Mouse (Mus musculus): ENCODE data around the gene Polr2j.

Polr2j gene

DNA sequence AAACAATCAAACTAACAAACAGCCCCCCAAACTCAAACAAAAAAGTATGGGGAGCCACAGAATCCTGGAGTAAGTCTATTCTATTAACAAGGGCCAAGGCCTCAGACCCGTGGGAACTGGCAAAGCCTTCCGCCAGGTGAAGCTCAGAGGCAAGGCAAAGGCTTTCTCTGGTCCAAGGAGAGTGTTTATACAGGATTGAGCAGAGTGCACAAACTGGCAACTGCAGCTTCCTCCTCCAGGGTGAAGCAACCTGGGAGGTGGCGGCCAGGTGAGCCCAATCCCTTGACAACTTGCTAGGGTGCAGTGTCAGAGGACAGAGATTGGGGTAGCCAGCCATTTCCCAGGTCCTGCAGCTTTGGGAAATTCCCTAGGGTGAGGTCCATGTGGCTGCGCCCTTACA lies 50.9 kb downstream of the Polr2j start:
- no peak for DNase-seq (ENCODE audit: low spot score in 2 of 2)

GRCm38 (mm10) chr5:136168071-136168470 lies 51.6 kb downstream of the Polr2j start:
- DNase-seq (ENCODE audit: low spot score in 2 of 2), result no peak

DNA sequence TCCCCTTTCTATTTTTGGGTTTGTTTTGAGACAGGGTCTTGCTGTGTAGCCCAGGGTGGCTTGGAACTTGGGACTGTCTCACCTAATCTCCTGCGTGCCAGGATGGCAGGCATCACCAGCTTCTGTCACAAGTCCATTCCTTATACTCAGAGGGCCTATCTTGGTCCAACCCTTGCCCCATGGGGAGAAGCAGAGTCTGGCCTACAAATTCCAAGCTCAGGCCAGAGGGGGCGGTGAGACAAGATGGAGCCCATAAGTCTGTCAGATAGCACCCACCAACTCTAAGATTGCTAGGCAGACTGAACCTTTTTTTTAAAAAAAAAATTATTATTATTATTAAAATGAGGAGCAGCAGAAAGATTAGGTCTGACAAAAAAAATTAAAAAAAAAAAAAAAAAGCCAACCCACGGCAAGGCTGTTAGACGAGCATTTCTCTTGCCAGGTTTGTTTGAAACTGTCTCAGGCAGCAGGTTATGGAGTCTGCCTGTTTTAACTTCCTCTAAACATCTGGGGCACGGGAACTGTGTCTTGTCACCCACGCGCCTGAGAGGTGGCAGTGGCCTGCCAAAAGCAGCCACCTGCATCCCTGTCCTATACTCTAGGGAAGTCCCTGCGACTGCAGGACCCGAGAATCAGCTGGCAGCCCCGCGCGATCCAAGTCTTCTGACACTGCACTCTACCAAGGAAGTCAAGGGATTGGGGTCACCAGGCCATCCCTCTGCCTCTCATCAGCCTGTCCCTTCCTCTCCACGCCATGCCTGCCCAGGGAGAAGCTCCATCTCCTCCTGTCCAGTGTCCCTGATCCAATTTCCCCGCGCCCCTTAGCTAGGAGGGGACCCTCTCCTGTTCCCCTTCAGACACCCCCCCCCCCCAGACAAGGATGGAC lies 53.4 kb downstream of the Polr2j start:
- DNase-seq (ENCODE audit: low spot score in 2 of 2), result peak; percentile 51 to 69

- peak; percentile 92 to 94 for DNase-seq (ENCODE audit: low spot score in 2 of 2)
Observed at GRCm38 (mm10) chr5:136170512-136171362, 54.3 kb downstream of the Polr2j start, which contains the start of gene Orai2. Gene Orai2 (minus strand): TSS chr5:136170713.

- DNase-seq (ENCODE audit: low spot score in 2 of 2), result no peak
Observed at GRCm38 (mm10) chr5:136171363-136172341, 55.2 kb downstream of the Polr2j start.

Data from right cerebral cortex, postnatal 10 days (tissue).